In the genomic region with DNA sequence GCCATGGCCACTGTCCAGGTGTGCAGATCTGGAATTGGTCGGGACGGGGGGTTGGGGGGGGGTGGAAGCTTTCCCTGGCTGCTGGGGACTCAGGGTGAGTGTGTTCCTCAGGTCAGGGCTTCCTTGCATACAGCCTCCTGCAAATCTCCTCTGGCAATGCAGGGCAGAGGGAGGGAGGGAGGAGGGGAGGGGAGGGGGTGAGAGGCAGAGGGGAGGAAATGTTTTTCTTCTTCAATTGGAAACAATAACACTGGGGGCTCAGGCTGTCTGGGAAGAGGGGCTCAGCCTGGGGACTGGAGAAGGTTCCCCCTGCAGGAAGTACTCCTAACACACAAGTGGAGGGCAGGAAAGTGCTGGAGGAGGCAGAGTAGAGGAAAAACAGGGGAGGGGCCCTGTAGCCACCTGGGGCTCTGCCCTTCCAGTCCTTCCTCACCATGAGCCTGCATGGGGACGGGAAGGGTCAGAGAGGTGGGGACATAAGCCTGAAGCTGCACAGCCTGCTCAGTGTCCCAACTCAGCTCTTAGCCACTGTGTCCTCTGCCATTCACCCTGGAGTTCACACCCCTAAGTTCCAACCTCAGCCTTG, we compare ENCODE assay signal across 13 mouse cellular contexts. TPM values are rescaled to one million over a fixed set of nuclear protein-coding genes. Genes with fewer than 3 reads are reported as not detected.
DNase-seq lines count a peak whose midpoint lies in the region; ATAC-seq and TF ChIP-seq lines count a peak whose summit lies in the region.
"Had no signal": no experiment of that assay in that cellular context is flagged by ENCODE, and none has a peak within 500 bp of the region (broad histone marks: within the 10 kb centered on the region; RNA-seq: fewer than 3 reads in every experiment).

No protein-coding gene starts in this region.

- H3K4me1 ChIP-seq in liver, adult 2 months (ENCODE audit: control insufficient read depth, insufficient read depth, low read length) = peaks cover 5% of the 10 kb centered on the region; the same call in 1 of the 2 replicates
- peaks cover 11 to 34% of the 10 kb centered on the region in 2 experiments; a peak in 3 of 4 replicates for H3K4me1 ChIP-seq in heart, embryonic 14.5 days (ENCODE audit: control insufficient read depth in 2 of 2, insufficient read depth in 2 of 2, low read length in 2 of 2)
- peaks cover 42% of the 10 kb centered on the region for H3K4me1 ChIP-seq in limb, embryonic 15.5 days

- no peak overlapping the region for H3K4me2 ChIP-seq in heart, embryonic 14.5 days (ENCODE audit: low read length)
- H3K4me2 ChIP-seq in limb, embryonic 15.5 days = no peak overlapping the region
- H3K4me2 ChIP-seq: midbrain, embryonic 11.5 days had no signal

- no peaks in the 10 kb centered on the region for H3K36me3 ChIP-seq in liver, adult 2 months (ENCODE audit: control insufficient read depth, insufficient read depth, low read length)
- H3K36me3 ChIP-seq in heart, embryonic 14.5 days (ENCODE audit: control insufficient read depth, insufficient read depth, low read length) = no peaks in the 10 kb centered on the region
- no peaks in the 10 kb centered on the region for H3K36me3 ChIP-seq in limb, embryonic 15.5 days

- intact Hi-C loops in gastrocnemius, adult 2 months (cut with DNase I) = no loop called here
- intact Hi-C loops in gastrocnemius, postnatal 14 days (cut with DNase I; ENCODE audit: low total_unique reads) = no loop called here

- peaks cover 9% of the 10 kb centered on the region; the same call in 1 of the 2 replicates for H3K27me3 ChIP-seq in liver, adult 2 months (ENCODE audit: control insufficient read depth, insufficient read depth, low read length)
- peaks cover 16% of the 10 kb centered on the region for H3K27me3 ChIP-seq in heart, embryonic 14.5 days (ENCODE audit: control insufficient read depth, insufficient read depth, low read length)
- peaks cover 17% of the 10 kb centered on the region for H3K27me3 ChIP-seq in limb, embryonic 15.5 days

- H3K79me2 ChIP-seq in liver, adult 2 months (ENCODE audit: control insufficient read depth, insufficient read depth, low read length) = peaks cover 3% of the 10 kb centered on the region; the same call in 1 of the 2 replicates

- TF ChIP-seq CTCF in gastrocnemius, adult 2 months (IDR thresholded peaks at IDR 0.05) = no peak
- TF ChIP-seq CTCF in liver, adult 2 months (IDR thresholded peaks at IDR 0.05; ENCODE audit: low read depth, low read length) = no peak

- 53% methylated on average over 3 of the region's 3 CpGs for WGBS in liver, adult 2 months
- 36% methylated on average over 3 of the region's 3 CpGs for WGBS in heart, embryonic 14.5 days
- WGBS in limb, embryonic 15.5 days = 14% methylated on average over 3 of the region's 3 CpGs

- H3K27ac ChIP-seq in gastrocnemius, adult 2 months = peak overlapping the region; percentile 93
- peak overlapping the region; percentile 2 for H3K27ac ChIP-seq in liver, adult 2 months (replicated peaks; ENCODE audit: insufficient read depth, low read depth, low read length)
- H3K27ac ChIP-seq in heart, embryonic 14.5 days (replicated peaks in 1 of 2; ENCODE audit: control insufficient read depth in 1 of 2, insufficient read depth in 1 of 2, low read depth in 2 of 2, low read length in 2 of 2) = peak overlapping the region; percentile 65 to 81
- H3K27ac ChIP-seq in limb, embryonic 15.5 days = peak overlapping the region; percentile 61

- H3K9me3 ChIP-seq in heart, embryonic 14.5 days (ENCODE audit: control insufficient read depth, low read length) = peaks cover 14% of the 10 kb centered on the region
- no peaks in the 10 kb centered on the region for H3K9me3 ChIP-seq in limb, embryonic 15.5 days

- no peak overlapping the region for H3K9ac ChIP-seq in liver, adult 2 months (ENCODE audit: low read depth, low read length)
- H3K9ac ChIP-seq in heart, embryonic 14.5 days (ENCODE audit: low read length) = no peak overlapping the region
- H3K9ac ChIP-seq in limb, embryonic 15.5 days = no peak overlapping the region

- no peak overlapping the region for H3K4me3 ChIP-seq in gastrocnemius, adult 2 months
- H3K4me3 ChIP-seq in liver, adult 2 months (ENCODE audit: insufficient read depth, low read depth, low read length) = no peak overlapping the region
- H3K4me3 ChIP-seq in heart, embryonic 14.5 days (ENCODE audit: control insufficient read depth in 1 of 2, insufficient read depth in 1 of 2, low read depth in 1 of 2, low read length in 2 of 2) = no peak overlapping the region
- no peak overlapping the region for H3K4me3 ChIP-seq in limb, embryonic 15.5 days

- TF ChIP-seq POLR2A in liver, adult 2 months (IDR thresholded peaks at IDR 0.05; ENCODE audit: extremely low read depth, insufficient read depth, low read length) = no peak

- ATAC-seq in heart, embryonic 14.5 days (ENCODE audit: insufficient number of reproducible peaks, insufficient read depth, low FRiP score, low read depth) = peak; percentile 9; the same call in 1 of the 2 replicates
- ATAC-seq in limb, embryonic 15.5 days (ENCODE audit: insufficient number of reproducible peaks, low FRiP score, low TSS enrichment, low read depth) = no peak
- no peak for ATAC-seq in megakaryocyte, adult 5-6 weeks (ENCODE audit: poor library complexity, severe bottlenecking)

- no peak for DNase-seq in gastrocnemius, adult 2 months
- no peak for DNase-seq in gastrocnemius, postnatal 14 days
- DNase-seq in liver, adult 2 months (ENCODE audit: extremely low read depth, low read depth, low spot score) = no peak
- no peak for DNase-seq in liver
- DNase-seq in left cerebral cortex, adult 11 months (ENCODE audit: low spot score) = no peak

RNA-seq across cellular contexts. Expression of a gene that starts 3.0 kb away (rescaled TPM):
- total RNA-seq in gastrocnemius, adult 2 months (2021) = 10 to 100 TPM; 14.7 to 26.7 TPM
- total RNA-seq in gastrocnemius, postnatal 14 days (2021) = 10 to 100 TPM; 65.6 to 80.3 TPM
- total RNA-seq in liver, adult 2 months (2014; rRNA removed) = 12.4 and 17.4 TPM in 2 replicates
- 12.1 and 18.4 TPM in 2 replicates for polyA plus RNA-seq in liver, adult 2 months (2012; rRNA removed)
- polyA plus RNA-seq in heart, embryonic 14.5 days (2014; fragmentation: Nextera tagmentation; extraction: Ambion mirVana) = 58.8 and 68.9 TPM in 2 replicates
- polyA plus RNA-seq in limb, embryonic 15.5 days (2015; fragmentation: Nextera tagmentation; extraction: Ambion mirVana) = 31.7 and 32.2 TPM in 2 replicates
- total RNA-seq in megakaryocyte, adult 5-6 weeks (2015) = 151 and 156 TPM in 2 replicates
- 88.0 and 90.9 TPM in 2 replicates for total RNA-seq in megakaryocyte, adult 5-6 weeks (2017)

RNA-seq across cellular contexts. Expression of a gene that starts 53.1 kb away (rescaled TPM):
- total RNA-seq in gastrocnemius, adult 2 months (2021) = not detected
- total RNA-seq in gastrocnemius, postnatal 14 days (2021) = not detected
- not detected in 2 replicates for total RNA-seq in liver, adult 2 months (2014; rRNA removed)
- not detected in 2 replicates for polyA plus RNA-seq in liver, adult 2 months (2012; rRNA removed)
- polyA plus RNA-seq in heart, embryonic 14.5 days (2014; fragmentation: Nextera tagmentation; extraction: Ambion mirVana) = not detected in 2 replicates
- polyA plus RNA-seq in limb, embryonic 15.5 days (2015; fragmentation: Nextera tagmentation; extraction: Ambion mirVana) = not detected in 2 replicates
- total RNA-seq in megakaryocyte, adult 5-6 weeks (2015) = not detected in 2 replicates
- total RNA-seq in megakaryocyte, adult 5-6 weeks (2017) = not detected in 2 replicates
- total RNA-seq: left cerebral cortex, postnatal 14 days; MEL; neutrophil, adult 5-6 weeks had no signal
- polyA plus RNA-seq: frontal cortex, adult 2 months; midbrain, embryonic 11.5 days had no signal

Comparison
In these comparisons a context has a peak if more than half of its experiments do, and no peak if none do; other contexts are left out.
1. H3K27ac ChIP-seq: peak in every context shown above with its lines; median percentile 93 in gastrocnemius, adult 2 months; 73 in heart, embryonic 14.5 days; 61 in limb, embryonic 15.5 days; 2 in liver, adult 2 months.